Mouse (Mus musculus) ES-E14 (cell line): ENCODE measurements around the gene Dnajc13. TPM values are rescaled to one million over a fixed set of nuclear protein-coding genes. Genes with fewer than 3 reads are reported as not detected.

Source experiments
- DNase-seq: peaks from one replicate; pipeline ENCODE4 v3.0.0-alpha.2; 2013; ENCODE audit warnings: low read depth, low spot score
- H3K27ac ChIP-seq: 2 replicates; pipeline ENCODE4 v1.5.1; 2012; ENCODE audit warnings: low read depth, mild to moderate bottlenecking, low read length, moderate library complexity, mixed read lengths; ENCODE audit not compliant: poor library complexity, insufficient read depth, severe bottlenecking
- H3K36me3 ChIP-seq: 2 replicates; pipeline ENCODE4 v1.6.1; 2012; ENCODE audit warnings: mild to moderate bottlenecking, low read length, moderate library complexity, mixed read lengths; ENCODE audit not compliant: control insufficient read depth, poor library complexity, insufficient read depth, severe bottlenecking
- H3K4me1 ChIP-seq, 2 experiments: fragments of 150-350 bp in 1 of 2; sonication (generic) in 1 of 2; 2 replicates each; pipeline ENCODE4 v1.6.1; 2012; ENCODE audit warnings: low read length in 2 of 2, mild to moderate bottlenecking in 1 of 2, mixed read lengths in 1 of 2; ENCODE audit not compliant: control insufficient read depth in 2 of 2, insufficient read depth in 2 of 2, poor library complexity in 1 of 2
- H3K4me3 ChIP-seq, 2 experiments: fragments of 150-350 bp in 1 of 2; sonication (generic) in 1 of 2; 2 replicates each; pipeline ENCODE4 v1.5.1; 2012; ENCODE audit warnings: low read length in 2 of 2, low read depth in 1 of 2, mild to moderate bottlenecking in 1 of 2, mixed read lengths in 1 of 2; ENCODE audit not compliant: insufficient read depth in 1 of 2, poor library complexity in 1 of 2, severe bottlenecking in 1 of 2
- H3K9ac ChIP-seq: 2 replicates; pipeline ENCODE4 v1.6.1; 2012; ENCODE audit warnings: low read depth, mild to moderate bottlenecking, low read length, mixed read lengths; ENCODE audit not compliant: poor library complexity, insufficient read depth, severe bottlenecking
- H3K9me3 ChIP-seq: fragments of 150-350 bp; sonication (generic); 2 replicates; pipeline ENCODE4 v1.6.1; 2012; ENCODE audit warnings: low read depth, mild to moderate bottlenecking, low read length; ENCODE audit not compliant: control insufficient read depth, insufficient read depth
- CHD2 ChIP-seq: IDR thresholded peaks from 2 replicates; pipeline ENCODE4 v1.6.1; 2014; ENCODE audit warnings: mild to moderate bottlenecking, low read depth, low read length, inconsistent platforms
- HCFC1 ChIP-seq: IDR thresholded peaks from 2 replicates; pipeline ENCODE4 v1.6.1; 2012; ENCODE audit warnings: low read length, inconsistent platforms, borderline replicate concordance; ENCODE audit not compliant: insufficient read depth
- MAFK ChIP-seq: IDR thresholded peaks from 2 replicates; pipeline ENCODE4 v1.6.1; 2014; ENCODE audit warnings: mild to moderate bottlenecking, low read depth, low read length, inconsistent platforms; ENCODE audit not compliant: insufficient read depth
- ZC3H11A ChIP-seq: IDR thresholded peaks from 2 replicates; pipeline ENCODE4 v1.6.1; 2012; ENCODE audit warnings: low read depth, mild to moderate bottlenecking, inconsistent platforms, low read length, borderline replicate concordance
- ZNF384 ChIP-seq: IDR thresholded peaks from 2 replicates; pipeline ENCODE4 v1.6.1; 2012; ENCODE audit warnings: low read depth, low read length, inconsistent platforms
- in situ Hi-C, 2 experiments: fragments of 600-800 bp; cut with MboI; formaldehyde crosslinking; loops; one replicate each; pipeline ENCODE4 v1.15.1; 2025; ENCODE audit warnings: low sequenced_read_pairs in 2 of 2, inconsistent platforms in 1 of 2; ENCODE audit not compliant: unreplicated experiment in 2 of 2
- total RNA-seq: library from RNA; depleted of rRNA; stranded (reverse); fragments of 300-350 nt; gene quantifications from 2 replicates; pipeline ENCODE4 v1.2.3, GENCODE M21; 2012

The Dnajc13 gene
- total RNA-seq, 1 experiment = 72.3 TPM

- in situ Hi-C loops = no loop called here
- Histone ChIP-seq H3K27ac (no peak overlapping the region), H3K4me1 (no peaks in the 10 kb centered on the region), H3K9ac (no peak overlapping the region), H3K9me3 (no peaks in the 10 kb centered on the region), H3K4me3 (no peak overlapping the region), H3K36me3 (peaks cover 24% of the 10 kb centered on the region)
- DNase-seq = peak; percentile 33
- TF ChIP-seq ZC3H11A = 0 out of 2 replicates have a peak, but pooled peaks have one; percentile 13
- no peak for TF ChIP-seq CHD2
These were observed 58.9 kb downstream of the Dnajc13 start for GRCm38 (mm10) chr9:104203851-104204250.

GRCm38 (mm10) chr9:104194528-104194927 is 68.2 kb downstream of the Dnajc13 start:
- TF ChIP-seq HCFC1 = no peak
- no peak for TF ChIP-seq MAFK
- Histone ChIP-seq H3K4me3 (no peak overlapping the region), H3K9ac (no peak overlapping the region), H3K27ac (no peak overlapping the region), H3K9me3 (no peaks in the 10 kb centered on the region), H3K36me3 (peaks cover 20% of the 10 kb centered on the region), H3K4me1 (no peaks in the 10 kb centered on the region)
- no peak for DNase-seq
- in situ Hi-C loops = loop anchor here in 1 of 2 experiments (25.0 kb wide), 1 partner anchor 857 kb away; no protein-coding TSS in a partner anchor

- TF ChIP-seq ZNF384 (no peak), HCFC1 (no peak), ZC3H11A (no peak), MAFK (no peak), CHD2 (no peak)
- Histone ChIP-seq H3K9ac (no peak overlapping the region), H3K4me1 (no peaks in the 10 kb centered on the region), H3K4me3 (no peak overlapping the region), H3K36me3 (peaks cover 18% of the 10 kb centered on the region), H3K27ac (no peak overlapping the region), H3K9me3 (no peaks in the 10 kb centered on the region)
- in situ Hi-C loops = loop anchor here in 1 of 2 experiments (25.0 kb wide), 1 partner anchor 857 kb away; no protein-coding TSS in a partner anchor
- no peak for DNase-seq
These were observed 68.8 kb downstream of the Dnajc13 start for GRCm38 (mm10) chr9:104193900-104194299.

GRCm38 (mm10) chr9:104193327-104193726 is 69.4 kb downstream of the Dnajc13 start:
- peaks cover 21% of the 10 kb centered on the region for H3K36me3 ChIP-seq
- TF ChIP-seq MAFK (no peak), HCFC1 (no peak), ZC3H11A (no peak), ZNF384 (no peak), CHD2 (no peak)
- H3K9ac ChIP-seq = no peak overlapping the region
- no peaks in the 10 kb centered on the region for H3K9me3 ChIP-seq
- DNase-seq = no peak
- no peak overlapping the region for H3K27ac ChIP-seq
- in situ Hi-C loops = loop anchor here in 1 of 2 experiments (25.0 kb wide), 1 partner anchor 856 kb away; no protein-coding TSS in a partner anchor
- no peak overlapping the region for H3K4me3 ChIP-seq
- no peaks in the 10 kb centered on the region for H3K4me1 ChIP-seq

GRCm38 (mm10) chr9:104192513-104192912 is 70.2 kb downstream of the Dnajc13 start:
- in situ Hi-C loops = loop anchor here in 1 of 2 experiments (25.0 kb wide), 1 partner anchor 855 kb away; no protein-coding TSS in a partner anchor
- Histone ChIP-seq H3K4me3 (no peak overlapping the region), H3K36me3 (peaks cover 18% of the 10 kb centered on the region), H3K9ac (no peak overlapping the region), H3K27ac (no peak overlapping the region), H3K9me3 (no peaks in the 10 kb centered on the region), H3K4me1 (no peaks in the 10 kb centered on the region)
- TF ChIP-seq HCFC1 = no peak
- no peak for TF ChIP-seq ZC3H11A
- no peak for TF ChIP-seq ZNF384
- TF ChIP-seq CHD2 = no peak
- TF ChIP-seq MAFK = no peak
- DNase-seq = no peak
